Mouse (Mus musculus) stomach, postnatal 0 days (tissue): Measurements from ENCODE around the gene Tor1a.

Experiments
- CTCF ChIP-seq: IDR thresholded peaks from 2 replicates; pipeline ENCODE4 v1.5.1; 2016; ENCODE audit warnings: antibody characterized with exemption, low read depth, mild to moderate bottlenecking, moderate library complexity
- EP300 ChIP-seq: optimal IDR thresholded peaks from 2 replicates; pipeline ENCODE3; 2016; ENCODE audit warnings: antibody characterized with exemption

- no peak for TF ChIP-seq CTCF
- TF ChIP-seq EP300 = no peak
Observed at GRCm38 (mm10) chr2:30925181-30925580, 42.6 kb downstream of the Tor1a start.
